Mouse (Mus musculus) forebrain, embryonic 13.5 days (tissue): Measurements from ENCODE around the gene Nr2e1. TPM values are rescaled to one million over a fixed set of nuclear protein-coding genes. Genes with fewer than 3 reads are reported as not detected.

Experiments
- ATAC-seq: fragments of 200-750 bp; cut with Nextera tagmentation; 2 replicates; pipeline ENCODE4 v1.8.0; 2017
- H3K27ac ChIP-seq: fragments of 300-500 bp; sonication (generic); 2 replicates; pipeline ENCODE4 v1.5.1; 2015; ENCODE audit warnings: inconsistent platforms, mild to moderate bottlenecking, moderate library complexity
- H3K27me3 ChIP-seq: fragments of 300-500 bp; sonication (generic); 2 replicates; pipeline ENCODE4 v1.6.1; 2015; ENCODE audit warnings: mild to moderate bottlenecking, inconsistent platforms
- H3K36me3 ChIP-seq: fragments of 300-500 bp; sonication (generic); 2 replicates; pipeline ENCODE4 v1.6.1; 2015; ENCODE audit warnings: mild to moderate bottlenecking, inconsistent platforms; ENCODE audit not compliant: poor library complexity, severe bottlenecking
- H3K4me1 ChIP-seq: fragments of 300-500 bp; sonication (generic); 2 replicates; pipeline ENCODE4 v1.6.1; 2015; ENCODE audit warnings: inconsistent platforms
- H3K4me2 ChIP-seq: fragments of 300-500 bp; sonication (generic); 2 replicates; pipeline ENCODE4 v1.6.1; 2015; ENCODE audit warnings: inconsistent platforms, mild to moderate bottlenecking, moderate library complexity
- H3K4me3 ChIP-seq: fragments of 300-500 bp; sonication (generic); 2 replicates; pipeline ENCODE4 v1.5.1; 2015; ENCODE audit warnings: mild to moderate bottlenecking, inconsistent platforms
- H3K9ac ChIP-seq: fragments of 300-500 bp; sonication (generic); 2 replicates; pipeline ENCODE4 v1.6.1; 2015; ENCODE audit warnings: mild to moderate bottlenecking, inconsistent platforms
- H3K9me3 ChIP-seq: fragments of 300-500 bp; sonication (generic); replicated peaks from 2 replicates; pipeline ENCODE4 v1.6.1; 2016; ENCODE audit warnings: inconsistent platforms
- WGBS: fragments of 180-500 bp; shearing (Covaris S2); methylation state at CpG from one replicate; pipeline ENCODE4 v1.1.7; 2015; 5-methylcytosine and 5-hydroxymethylcytosine counted together
- polyA plus RNA-seq: library from polyadenylated mRNA; unstranded; fragments of >200 nt; fragmentation: Nextera tagmentation; extraction: Ambion mirVana; gene quantifications from 2 replicates; pipeline ENCODE4 v1.2.1, GENCODE M21; 2015

Nr2e1 gene
- polyA plus RNA-seq, 1 experiment from 2014 or later = 71.0 TPM

DNA sequence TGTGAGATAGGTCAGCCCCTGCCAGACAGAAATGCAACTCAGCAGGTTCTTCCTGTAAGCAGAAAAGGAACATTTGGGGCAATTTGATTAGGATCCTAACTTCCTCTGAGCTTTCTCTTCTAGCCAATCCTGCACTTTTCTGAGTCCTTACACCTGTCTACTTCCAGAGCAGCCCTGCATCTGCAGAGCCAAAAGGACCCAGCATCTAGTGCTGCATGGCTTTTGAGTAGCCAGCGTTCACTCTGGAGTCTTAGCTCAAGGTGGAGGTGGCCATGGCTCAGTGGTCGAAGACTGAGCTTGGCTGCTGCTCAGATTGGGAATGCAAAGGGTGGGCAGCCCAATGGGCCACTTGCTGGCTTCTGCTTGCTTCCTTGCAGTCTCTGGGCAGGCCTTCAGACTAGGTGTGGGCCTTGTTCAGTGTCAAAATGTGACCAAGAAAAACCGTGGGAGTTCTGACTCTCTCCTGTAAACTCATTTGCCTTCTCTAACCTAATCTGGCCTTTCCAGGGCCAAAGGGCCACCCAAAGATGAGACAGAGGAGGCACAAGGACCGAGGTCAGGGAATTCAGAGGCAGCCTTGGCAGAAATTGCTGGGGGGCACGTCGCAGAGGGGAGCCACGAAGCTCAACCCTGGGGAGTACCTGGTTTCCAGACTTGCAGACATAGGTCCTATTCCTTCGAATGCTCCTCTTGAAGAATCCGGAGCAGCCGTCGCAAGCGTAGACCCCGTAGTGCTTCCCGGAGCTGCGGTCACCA, 5.7 kb downstream of the Nr2e1 start:
- peak overlapping the region; percentile 53 for H3K9ac ChIP-seq
- H3K9me3 ChIP-seq = no peaks in the 10 kb centered on the region
- peak overlapping the region; percentile 96 for H3K27ac ChIP-seq
- peaks cover 92% of the 10 kb centered on the region for H3K4me1 ChIP-seq
- no peak for ATAC-seq
- peak overlapping the region; percentile 89 for H3K4me2 ChIP-seq
- peaks cover 8% of the 10 kb centered on the region for H3K27me3 ChIP-seq
- H3K4me3 ChIP-seq = peak overlapping the region; percentile 81
- peaks cover 25% of the 10 kb centered on the region for H3K36me3 ChIP-seq
- 2% methylated on average over 15 of the region's 15 CpGs for WGBS

DNA sequence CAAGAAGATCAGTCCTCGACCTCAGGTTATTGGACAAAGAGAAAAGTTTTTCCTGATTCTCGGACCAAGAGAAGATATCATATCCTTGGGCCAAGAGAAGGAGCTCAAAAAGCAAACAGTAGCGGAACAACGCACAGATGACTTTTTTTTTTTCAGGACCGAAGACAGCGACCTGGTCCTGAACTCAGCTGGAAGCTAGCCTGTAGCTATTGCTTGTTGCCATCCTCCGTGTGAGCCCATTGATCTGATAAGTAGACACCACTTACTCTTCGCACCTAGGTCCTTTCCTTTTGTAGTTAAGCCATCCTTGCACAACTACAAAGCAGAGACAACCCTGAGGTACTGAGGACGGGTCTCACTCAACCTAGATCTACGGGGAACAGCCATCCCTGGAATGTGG, 8.8 kb downstream of the Nr2e1 start:
- peaks cover 75% of the 10 kb centered on the region for H3K4me1 ChIP-seq
- H3K4me3 ChIP-seq = peak overlapping the region; percentile 20
- 31% methylated on average over 10 of the region's 10 CpGs for WGBS

DNA sequence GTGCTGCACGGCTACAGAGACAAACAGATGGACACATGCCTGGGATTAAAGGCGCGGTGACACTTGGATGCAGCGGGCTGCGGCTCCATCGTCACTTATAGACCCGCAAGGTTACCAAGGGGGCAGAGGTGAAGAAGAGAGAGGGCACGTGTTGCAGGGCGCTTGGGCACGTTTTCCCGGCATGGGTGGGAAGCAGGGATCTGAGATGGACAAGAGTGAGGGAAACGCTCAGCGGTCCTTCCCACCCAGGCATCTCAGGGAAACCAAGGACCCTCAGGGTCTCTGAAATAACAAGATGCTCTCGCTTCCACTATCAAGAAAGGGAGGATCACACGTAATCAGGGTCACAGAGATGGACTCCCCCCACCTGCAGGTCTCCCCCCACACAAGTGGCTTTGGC, 10.5 kb downstream of the Nr2e1 start:
- H3K4me3 ChIP-seq = peak overlapping the region; percentile 30
- peak overlapping the region; percentile 55; the same call in 1 of the 2 replicates for H3K9ac ChIP-seq
- peaks cover 57% of the 10 kb centered on the region for H3K36me3 ChIP-seq
- H3K4me2 ChIP-seq = peak overlapping the region; percentile 54
- WGBS = 23% methylated on average over 15 of the region's 15 CpGs
- H3K4me1 ChIP-seq = peaks cover 68% of the 10 kb centered on the region
- H3K27ac ChIP-seq = no peak overlapping the region
- peaks cover 8% of the 10 kb centered on the region; the same call in 1 of the 2 replicates for H3K27me3 ChIP-seq
- no peaks in the 10 kb centered on the region for H3K9me3 ChIP-seq
- 0 out of 2 replicates have a peak, but pooled peaks have one; percentile 17 for ATAC-seq

More for the DNA sequence above, 8.8 kb downstream of the Nr2e1 start:
- ATAC-seq = no peak
- H3K4me2 ChIP-seq = peak overlapping the region; percentile 54
- no peak overlapping the region for H3K27ac ChIP-seq
- peaks cover 8% of the 10 kb centered on the region; the same call in 1 of the 2 replicates for H3K27me3 ChIP-seq
- H3K9me3 ChIP-seq = no peaks in the 10 kb centered on the region
- peaks cover 51% of the 10 kb centered on the region for H3K36me3 ChIP-seq
- H3K9ac ChIP-seq = no peak overlapping the region

DNA sequence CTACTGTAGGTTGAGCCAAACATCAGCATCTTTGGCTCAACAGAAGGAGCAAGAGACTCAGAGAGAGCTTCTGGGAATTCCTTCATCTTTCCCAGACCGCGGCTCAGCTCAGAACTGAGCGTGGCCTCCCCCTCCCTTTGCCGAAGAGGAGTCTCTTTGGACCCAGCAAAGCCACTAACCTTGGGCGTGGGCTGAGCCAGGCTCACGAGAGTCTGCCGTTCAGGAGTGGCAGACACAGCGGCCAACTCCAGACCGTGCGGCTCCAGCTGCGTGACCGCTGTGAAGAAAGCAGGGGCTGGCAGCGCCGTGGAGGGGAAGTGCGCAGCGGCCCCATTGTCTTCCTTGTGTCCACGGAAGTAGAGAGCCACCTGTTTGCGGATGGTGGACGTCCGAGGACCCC, 10.9 kb downstream of the Nr2e1 start:
- Histone ChIP-seq H3K4me2 (peak overlapping the region; percentile 54), H3K36me3 (peaks cover 56% of the 10 kb centered on the region), H3K9me3 (no peaks in the 10 kb centered on the region), H3K4me1 (peaks cover 67% of the 10 kb centered on the region), H3K4me3 (peak overlapping the region; percentile 30), H3K9ac (peak overlapping the region; percentile 55), H3K27me3 (peaks cover 8% of the 10 kb centered on the region; the same call in 1 of the 2 replicates), H3K27ac (0 out of 2 replicates have a peak overlapping the region, but pooled peaks have one; percentile 3)
- ATAC-seq = peak; percentile 39; the same call in 1 of the 2 replicates
- 14% methylated on average over 20 of the region's 20 CpGs for WGBS

DNA sequence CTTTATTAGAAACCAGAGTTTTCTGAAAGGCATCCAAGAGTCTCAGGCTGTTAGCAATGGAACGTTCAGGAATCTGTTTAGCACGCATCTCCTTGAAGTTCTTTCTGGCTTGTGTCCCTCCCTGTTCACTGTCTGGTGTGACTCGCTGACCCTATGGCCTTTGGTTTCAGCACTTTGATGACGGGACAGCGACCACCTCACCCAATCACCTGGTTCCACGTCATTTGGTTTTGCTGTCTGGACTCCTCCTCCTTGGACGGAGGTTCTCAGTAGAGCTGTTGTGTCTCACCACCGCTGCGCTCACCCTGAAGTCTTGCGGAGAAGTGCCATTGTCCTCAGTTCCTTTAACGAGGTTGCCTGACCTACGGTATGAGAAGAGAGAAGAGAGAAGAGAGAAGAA, 21.2 kb downstream of the Nr2e1 start:
- H3K27ac ChIP-seq = no peak overlapping the region
- peaks cover 68% of the 10 kb centered on the region for H3K36me3 ChIP-seq
- no peaks in the 10 kb centered on the region for H3K9me3 ChIP-seq
- no peak overlapping the region for H3K9ac ChIP-seq
- H3K4me2 ChIP-seq = no peak overlapping the region
- no peak for ATAC-seq
- H3K4me3 ChIP-seq = no peak overlapping the region
- H3K27me3 ChIP-seq = no peaks in the 10 kb centered on the region
- H3K4me1 ChIP-seq = peaks cover 5% of the 10 kb centered on the region
- 25% methylated on average over 12 of the region's 12 CpGs for WGBS

DNA sequence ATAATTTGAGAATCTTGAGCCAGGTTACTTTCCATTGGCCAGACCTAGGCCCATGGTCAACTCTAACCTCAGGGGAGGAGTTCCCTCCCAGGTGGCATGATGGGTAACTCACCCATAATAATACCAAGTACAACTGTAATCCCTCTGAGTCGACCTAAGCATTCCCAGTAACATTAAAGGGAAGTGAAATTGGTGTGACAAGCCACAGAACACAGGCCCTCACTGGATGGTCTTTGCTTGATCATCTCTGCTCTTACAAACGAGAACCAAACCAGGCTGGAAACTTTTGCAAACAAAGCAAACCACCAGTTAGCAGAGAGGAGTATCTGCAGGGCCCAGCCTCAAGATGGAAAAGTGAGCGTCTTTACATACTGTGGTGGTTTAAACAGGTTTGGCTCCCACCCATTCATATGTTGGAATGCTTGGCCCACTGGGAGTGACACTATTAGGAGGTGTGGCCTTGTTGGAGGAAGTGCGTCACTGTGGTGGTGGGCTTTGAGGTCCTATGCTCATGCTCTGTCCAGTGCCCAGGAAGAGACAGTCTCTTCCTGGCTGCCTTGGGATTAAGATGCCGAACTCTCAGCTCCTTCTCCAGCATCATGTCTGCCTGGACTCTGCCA, 23.7 kb downstream of the Nr2e1 start:
- no peak overlapping the region for H3K4me2 ChIP-seq
- H3K36me3 ChIP-seq = peaks cover 42% of the 10 kb centered on the region
- no peak overlapping the region for H3K4me3 ChIP-seq
- no peak overlapping the region for H3K27ac ChIP-seq
- H3K9me3 ChIP-seq = no peaks in the 10 kb centered on the region
- WGBS = 85% methylated on average over 5 of the region's 5 CpGs
- H3K4me1 ChIP-seq = peaks cover 6% of the 10 kb centered on the region; the same call in 1 of the 2 replicates
- no peak for ATAC-seq
- H3K27me3 ChIP-seq = no peaks in the 10 kb centered on the region
- no peak overlapping the region for H3K9ac ChIP-seq

DNA sequence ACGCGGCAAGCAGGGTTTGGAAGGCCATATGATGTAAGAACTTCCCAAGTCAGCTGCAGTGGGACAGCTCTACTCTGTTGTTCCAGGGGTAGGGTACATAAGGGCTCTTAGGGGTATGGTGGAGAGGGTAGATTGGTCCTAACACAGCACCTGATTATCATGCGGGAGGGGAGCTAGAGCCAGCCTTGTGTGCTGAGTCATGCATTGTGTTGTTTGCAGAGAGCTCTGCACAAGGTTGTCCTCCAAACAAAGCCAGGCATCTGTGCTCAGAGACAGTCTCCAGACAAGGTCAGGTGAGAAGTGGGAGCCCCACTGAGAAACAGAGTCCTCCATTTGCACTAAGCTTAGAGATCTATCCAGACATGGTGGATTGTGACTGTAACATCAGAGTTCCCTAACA, 36.9 kb downstream of the Nr2e1 start:
- peaks cover 6% of the 10 kb centered on the region for H3K4me1 ChIP-seq
- 92% methylated on average over 3 of the region's 3 CpGs for WGBS
- H3K36me3 ChIP-seq = no peaks in the 10 kb centered on the region
- no peaks in the 10 kb centered on the region for H3K9me3 ChIP-seq
- H3K9ac ChIP-seq = no peak overlapping the region
- H3K4me2 ChIP-seq = no peak overlapping the region
- ATAC-seq = no peak
- H3K27ac ChIP-seq = no peak overlapping the region
- no peak overlapping the region for H3K4me3 ChIP-seq
- no peaks in the 10 kb centered on the region for H3K27me3 ChIP-seq

DNA sequence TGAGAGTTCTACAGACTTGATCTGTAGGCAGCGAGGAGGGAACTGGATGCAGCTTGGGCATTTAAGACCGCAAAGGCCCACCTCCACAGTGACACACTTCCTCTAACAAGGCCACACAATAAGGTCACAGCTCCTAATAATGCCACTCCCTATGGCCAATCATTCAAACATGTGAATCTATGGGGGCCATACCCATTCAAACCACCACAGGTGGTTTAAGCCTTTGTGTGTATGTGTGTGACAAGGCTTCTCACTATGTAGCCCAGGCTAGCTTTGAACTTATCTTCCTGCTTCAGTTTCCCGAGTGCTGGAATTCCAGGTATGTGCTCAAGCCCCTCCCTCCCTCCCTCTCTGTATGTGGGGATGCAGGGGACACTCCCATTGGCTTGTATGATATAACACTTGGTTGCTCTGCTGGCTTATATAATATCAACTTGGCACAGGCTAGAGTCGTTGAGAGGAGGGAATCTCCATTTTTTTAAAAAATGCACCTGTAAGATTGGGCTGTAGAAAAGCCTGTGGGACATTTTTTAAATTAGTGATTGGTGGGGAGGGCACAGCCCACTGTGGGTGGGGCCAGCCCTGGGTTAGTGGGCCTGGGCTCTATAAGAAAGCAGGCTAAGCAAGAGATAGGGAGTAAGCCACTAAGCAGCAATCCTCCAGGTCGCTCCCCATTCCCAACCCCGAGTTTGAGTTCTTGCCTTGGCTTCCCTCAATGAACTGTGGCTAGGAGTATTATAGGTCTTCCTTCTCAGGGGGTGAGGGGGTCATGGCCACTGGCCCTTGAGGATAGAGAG, 37.5 kb downstream of the Nr2e1 start:
- H3K27me3 ChIP-seq = no peaks in the 10 kb centered on the region
- H3K4me3 ChIP-seq = no peak overlapping the region
- H3K4me2 ChIP-seq = no peak overlapping the region
- no peaks in the 10 kb centered on the region for H3K36me3 ChIP-seq
- peaks cover 6% of the 10 kb centered on the region for H3K4me1 ChIP-seq
- H3K27ac ChIP-seq = no peak overlapping the region
- no peak for ATAC-seq
- H3K9ac ChIP-seq = no peak overlapping the region
- 80% methylated on average over 6 of the region's 6 CpGs for WGBS
- no peaks in the 10 kb centered on the region for H3K9me3 ChIP-seq

DNA sequence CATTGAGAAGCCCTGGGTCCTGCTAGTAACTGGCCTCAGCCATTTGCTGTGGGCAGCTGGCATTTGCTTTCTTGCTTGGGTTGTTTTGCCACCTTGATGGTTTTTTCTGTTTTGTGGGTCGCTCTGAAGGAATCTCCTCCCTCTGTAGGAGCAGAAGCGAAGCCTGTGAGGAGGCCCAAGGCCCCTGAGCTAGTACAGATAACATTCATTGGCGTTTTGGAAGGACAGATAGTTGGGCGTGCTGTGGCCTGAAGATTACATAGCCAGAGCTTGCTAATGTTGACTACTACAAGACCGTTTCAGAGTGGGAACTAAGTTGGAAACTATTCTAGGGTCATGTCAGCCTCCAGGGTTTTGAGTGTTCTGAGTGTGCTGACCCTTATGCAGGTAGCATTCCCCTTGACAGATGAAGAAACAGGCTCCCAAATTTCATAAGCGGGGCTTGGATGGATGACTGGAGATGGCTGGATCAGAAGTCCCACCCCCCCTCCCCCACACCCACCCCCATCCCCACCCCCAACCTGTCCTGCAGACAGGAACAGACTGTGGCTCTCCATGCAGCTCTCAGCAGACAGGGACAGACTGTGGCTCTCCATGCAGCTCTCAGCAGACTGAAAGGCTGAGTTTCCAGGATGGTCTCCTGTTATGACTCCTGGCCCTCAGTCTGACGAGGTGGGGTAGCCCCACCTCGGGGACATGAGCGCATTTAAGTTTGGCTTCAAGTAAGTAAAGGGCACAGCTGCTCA, 45.7 kb downstream of the Nr2e1 start:
- Histone ChIP-seq H3K4me1 (no peaks in the 10 kb centered on the region), H3K4me3 (no peak overlapping the region), H3K27me3 (peaks cover 3% of the 10 kb centered on the region; the same call in 1 of the 2 replicates), H3K36me3 (peaks cover 30% of the 10 kb centered on the region), H3K9ac (no peak overlapping the region), H3K27ac (no peak overlapping the region), H3K4me2 (no peak overlapping the region), H3K9me3 (no peaks in the 10 kb centered on the region)
- ATAC-seq = no peak
- WGBS = 85% methylated on average over 9 of the region's 9 CpGs

DNA sequence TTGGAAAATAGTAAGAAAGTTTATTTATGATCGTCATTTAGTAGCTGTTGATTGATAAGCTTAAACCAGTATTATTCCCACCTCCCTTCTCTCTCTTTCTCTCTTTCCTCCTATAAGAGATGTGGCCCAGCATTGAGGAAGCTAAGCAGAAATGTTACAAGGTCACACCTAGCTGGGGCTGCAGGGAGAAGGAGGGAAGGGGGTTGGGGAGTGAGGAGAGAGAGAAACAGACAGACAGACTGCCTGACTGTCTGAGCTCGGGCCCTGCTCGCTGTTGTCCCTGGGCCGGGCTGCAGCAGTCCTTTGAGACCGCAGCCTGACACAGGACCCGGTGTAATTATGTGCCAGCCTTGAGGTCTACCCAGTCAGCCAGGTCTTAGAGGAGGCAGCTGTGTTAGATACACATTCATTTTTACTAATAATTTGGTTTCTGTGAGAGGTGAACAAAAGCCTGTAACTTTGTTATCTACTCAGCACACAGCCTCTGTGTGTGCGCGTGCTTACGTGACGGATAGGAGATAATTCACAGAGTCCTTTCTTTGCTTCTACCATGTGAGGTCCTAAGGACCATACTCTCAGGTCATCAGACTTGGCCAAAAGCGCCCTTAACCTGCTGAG, 49.5 kb downstream of the Nr2e1 start:
- Histone ChIP-seq H3K9me3 (no peaks in the 10 kb centered on the region), H3K27me3 (peaks cover 3% of the 10 kb centered on the region; the same call in 1 of the 2 replicates), H3K4me3 (no peak overlapping the region), H3K27ac (no peak overlapping the region), H3K9ac (no peak overlapping the region), H3K36me3 (peaks cover 56% of the 10 kb centered on the region), H3K4me2 (no peak overlapping the region), H3K4me1 (no peaks in the 10 kb centered on the region)
- WGBS = 88% methylated on average over 11 of the region's 11 CpGs
- ATAC-seq = no peak

DNA sequence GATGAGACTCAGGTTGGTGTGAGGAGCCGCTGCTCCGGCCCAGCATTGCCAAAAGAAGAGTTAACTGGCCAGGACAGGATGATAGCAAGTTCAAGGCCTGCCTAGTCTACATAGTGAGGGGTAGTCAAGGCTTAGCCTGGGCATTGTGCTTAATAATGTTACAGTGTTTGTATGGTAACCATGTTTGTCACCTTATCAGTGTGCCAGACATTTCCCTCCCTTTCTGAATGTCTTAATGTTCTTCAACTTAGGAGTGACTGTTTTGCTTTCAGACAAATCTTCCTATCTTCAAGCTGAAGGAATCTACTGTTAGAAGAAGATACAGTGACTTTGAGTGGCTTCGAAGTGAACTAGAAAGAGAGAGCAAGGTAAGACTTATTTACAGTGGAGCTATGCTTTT, 57.8 kb downstream of the Nr2e1 start:
- H3K4me1 ChIP-seq = peaks cover 18% of the 10 kb centered on the region
- no peak overlapping the region for H3K4me3 ChIP-seq
- no peak overlapping the region for H3K4me2 ChIP-seq
- no peak overlapping the region for H3K27ac ChIP-seq
- no peaks in the 10 kb centered on the region for H3K9me3 ChIP-seq
- no peak for ATAC-seq
- no peaks in the 10 kb centered on the region for H3K27me3 ChIP-seq
- H3K36me3 ChIP-seq = peaks cover 35% of the 10 kb centered on the region
- 98% methylated on average over 3 of the region's 3 CpGs for WGBS
- no peak overlapping the region for H3K9ac ChIP-seq
